ENCODE assay signal across 16 mouse cellular contexts in the genomic region with DNA sequence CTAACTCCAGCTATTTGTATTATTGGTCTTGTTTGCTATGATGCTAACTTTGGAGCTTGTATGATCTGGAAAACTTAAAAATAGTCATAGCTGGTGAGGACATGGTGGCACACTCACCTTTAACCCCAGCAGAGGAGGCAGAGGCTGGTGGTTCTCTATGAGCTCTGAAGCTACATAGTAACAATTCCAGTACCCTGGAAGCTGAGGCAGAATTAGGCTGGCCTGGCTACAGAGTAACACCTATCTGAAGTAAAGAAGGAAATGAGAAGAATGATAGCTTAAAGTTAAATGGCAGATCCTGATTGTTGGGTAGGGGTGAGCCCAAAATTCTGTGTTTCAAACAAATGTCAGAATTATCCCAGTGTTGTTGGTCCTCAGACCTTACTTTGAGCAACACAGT. TPM values are rescaled to one million over a fixed set of nuclear protein-coding genes. Genes with fewer than 3 reads are reported as not detected.
DNase-seq lines count a peak whose midpoint lies in the region.
"Had no signal": no experiment of that assay in that cellular context is flagged by ENCODE, and none has a peak within 500 bp of the region (broad histone marks: within the 10 kb centered on the region; RNA-seq: fewer than 3 reads in every experiment).

No protein-coding gene starts in this region.

- intact Hi-C loops in heart, postnatal 14 days (cut with DNase I), result no loop called here

- DNase-seq in heart, adult 11 months, result peak; percentile 79
- DNase-seq in heart, postnatal 14 days, result no peak
- DNase-seq in testis, postnatal 14 days (ENCODE audit: low spot score), result peak; percentile 60
- no peak for DNase-seq in testis, postnatal 10 days (ENCODE audit: low spot score)
- DNase-seq: adrenal gland, adult 2 months; adrenal gland, adult 8-10 months; adrenal gland, postnatal 10 days; adrenal gland, postnatal 14 days; adrenal gland, postnatal 25 days; adrenal gland, postnatal 36 days; B cell, adult 2 months; cerebellum, adult 11 months; cerebellum, adult 11-12 months; cerebellum, adult 18-20 months had no signal

RNA-seq across cellular contexts. Expression of a gene that starts 20.4 kb away (rescaled TPM):
- not detected for total RNA-seq in heart, postnatal 14 days (2021)
- total RNA-seq: G1E, MEL had no signal

RNA-seq across cellular contexts. Expression of a gene that starts 21.3 kb away (rescaled TPM):
- 10 to 100 TPM; 43.8 to 44.6 TPM for total RNA-seq in heart, postnatal 14 days (2021)

RNA-seq across cellular contexts. Expression of a gene that starts 28.4 kb away (rescaled TPM):
- total RNA-seq in heart, postnatal 14 days (2021), result 1 to 10 TPM in 1 of 2 experiments, under 1 TPM in 1; 0.69 to 5.7 TPM

RNA-seq across cellular contexts. Expression of a gene that starts 43.3 kb away (rescaled TPM):
- total RNA-seq in heart, postnatal 14 days (2021), result 10 to 100 TPM; 13.8 to 16.9 TPM

RNA-seq across cellular contexts. Expression of a gene that starts 43.3 kb away (rescaled TPM):
- 1 to 10 TPM; 7.8 to 9.1 TPM for total RNA-seq in heart, postnatal 14 days (2021)

Comparison
In these comparisons a context has a peak if more than half of its experiments do, and no peak if none do; other contexts are left out.
1. DNase-seq: peak in heart, adult 11 months (single experiment) and testis, postnatal 14 days (single experiment); none in heart, postnatal 14 days (0 of 2) and testis, postnatal 10 days (single experiment).